In the genomic region with DNA sequence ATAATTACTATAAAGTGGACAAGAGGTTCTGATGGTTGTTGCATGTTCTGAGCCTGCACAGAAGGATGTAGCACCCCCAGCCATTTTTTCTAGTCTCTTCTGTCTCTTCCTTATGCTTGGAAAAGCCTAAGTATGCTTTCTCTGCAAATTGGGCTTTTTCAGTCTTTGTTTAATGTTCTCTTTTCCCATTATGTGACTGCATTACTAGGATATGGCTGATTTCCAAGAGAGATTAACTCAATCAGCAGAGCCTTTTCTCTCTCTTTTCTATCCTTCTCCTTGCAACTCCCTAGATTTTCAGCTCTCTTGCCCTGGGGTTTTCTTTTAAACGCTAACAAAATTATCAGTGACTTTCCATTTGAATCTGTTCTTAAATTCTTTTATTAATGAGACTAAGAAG, we compare ENCODE assay signal across 15 mouse cellular contexts.
"Had no signal": no experiment of that assay in that cellular context is flagged by ENCODE, and none has a peak within 500 bp of the region (broad histone marks: within the 10 kb centered on the region; RNA-seq: fewer than 3 reads in every experiment).

No protein-coding gene starts in this region.

- H3K9ac ChIP-seq: kidney, embryonic 15.5 days; liver, embryonic 13.5 days; lung, embryonic 15.5 days had no signal

- H3K4me1 ChIP-seq: kidney, embryonic 15.5 days; liver, embryonic 13.5 days; lung, embryonic 15.5 days; megakaryocyte, embryonic 14.5 days; midbrain, embryonic 10.5 days had no signal

- H3K36me3 ChIP-seq: kidney, embryonic 15.5 days; liver, embryonic 13.5 days; lung, embryonic 15.5 days; midbrain, embryonic 10.5 days had no signal

- ATAC-seq: midbrain, embryonic 16.5 days had no signal

- H3K9me3 ChIP-seq: kidney, embryonic 15.5 days; liver, embryonic 13.5 days; lung, embryonic 15.5 days; megakaryocyte, embryonic 14.5 days; midbrain, embryonic 10.5 days had no signal

- H3K27me3 ChIP-seq: kidney, embryonic 15.5 days; liver, embryonic 13.5 days; lung, embryonic 15.5 days; megakaryocyte, embryonic 14.5 days had no signal

- H3K4me2 ChIP-seq: kidney, embryonic 15.5 days; liver, embryonic 13.5 days; lung, embryonic 15.5 days had no signal

- H3K4me3 ChIP-seq: kidney, embryonic 15.5 days; left cerebral cortex, adult 2 months; liver, embryonic 13.5 days; lung, embryonic 15.5 days; megakaryocyte, embryonic 14.5 days; midbrain, embryonic 10.5 days had no signal

- DNase-seq: kidney, adult 8-10 months; kidney, postnatal 10 days; kidney, postnatal 36 days; layer of hippocampus, postnatal 36 days; liver, embryonic 13.5 days; lung, postnatal 10 days; lung, postnatal 36 days; thymus, adult 18-20 months; thymus, postnatal 36 days had no signal

- H3K27ac ChIP-seq: kidney, embryonic 15.5 days; left cerebral cortex, adult 2 months; liver, embryonic 13.5 days; lung, embryonic 15.5 days; midbrain, embryonic 10.5 days had no signal
